Mouse (Mus musculus) kidney, postnatal 14 days (tissue): ENCODE measurements at regions not wholly inside any gene's neighbourhood (a gene's known extent, or its start where the extent isn't known, plus 50 kb on each side); places are given as distances from the start of the nearest gene placed in this dataset.

Experiments
- DNase-seq: peaks from one replicate; pipeline ENCODE4 v3.0.0; 2022; ENCODE audit warnings: mixed read lengths

GRCm38 (mm10) chr3:60138319-60138718, 56.6 kb downstream of the Sucnr1 start:
- DNase-seq: no peak

DNA sequence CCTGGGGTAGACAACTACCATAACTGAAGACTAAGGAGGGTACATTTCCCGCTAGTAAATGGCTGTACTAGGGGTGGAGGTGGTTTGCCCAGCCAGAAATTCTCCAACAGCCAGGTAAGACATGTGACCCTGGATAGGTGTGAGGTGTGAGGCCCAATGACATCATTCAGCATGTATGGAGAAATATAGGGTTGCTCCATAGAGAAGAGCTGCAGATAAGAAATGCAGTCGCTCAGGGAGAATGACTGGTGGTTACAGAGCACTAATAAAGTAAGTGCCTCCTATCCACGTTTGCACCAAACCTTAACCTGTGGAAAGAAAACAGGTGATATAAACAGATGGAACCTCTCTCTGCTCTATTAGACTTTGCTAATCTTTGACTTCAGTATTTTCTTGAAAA, 78.2 kb downstream of the Sucnr1 start:
- no peak for DNase-seq

DNA sequence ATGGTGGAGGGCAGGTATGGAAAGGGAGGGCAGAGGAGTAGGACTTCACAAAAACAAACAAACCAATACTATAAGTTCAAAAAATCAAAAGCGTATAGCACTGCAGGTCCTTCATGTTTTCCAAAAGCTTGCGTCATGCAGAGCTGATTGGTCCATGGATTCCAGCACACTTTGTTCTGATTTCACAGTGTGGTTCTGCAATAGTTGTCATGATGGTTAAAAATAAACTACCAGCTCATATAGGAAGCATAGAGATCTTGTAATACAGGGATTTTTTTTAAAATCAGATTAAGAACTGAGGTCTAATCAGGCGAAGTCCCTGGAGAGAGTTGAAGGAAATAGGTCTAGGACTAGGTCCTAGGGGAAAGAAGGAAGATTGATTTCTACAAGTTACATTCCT, 86.0 kb downstream of the Sucnr1 start:
- no peak for DNase-seq

- no peak for DNase-seq
Observed at GRCm38 (mm10) chr3:60168135-60168926, 86.7 kb downstream of the Sucnr1 start.

- peak; percentile 3 for DNase-seq
Observed at GRCm38 (mm10) chr3:60169606-60170005, 87.9 kb downstream of the Sucnr1 start.

- DNase-seq: no peak
Observed at GRCm38 (mm10) chr3:60184481-60184880, 102.8 kb downstream of the Sucnr1 start.

- DNase-seq: no peak
Observed at GRCm38 (mm10) chr3:60196031-60196430, 114.4 kb downstream of the Sucnr1 start.

DNA sequence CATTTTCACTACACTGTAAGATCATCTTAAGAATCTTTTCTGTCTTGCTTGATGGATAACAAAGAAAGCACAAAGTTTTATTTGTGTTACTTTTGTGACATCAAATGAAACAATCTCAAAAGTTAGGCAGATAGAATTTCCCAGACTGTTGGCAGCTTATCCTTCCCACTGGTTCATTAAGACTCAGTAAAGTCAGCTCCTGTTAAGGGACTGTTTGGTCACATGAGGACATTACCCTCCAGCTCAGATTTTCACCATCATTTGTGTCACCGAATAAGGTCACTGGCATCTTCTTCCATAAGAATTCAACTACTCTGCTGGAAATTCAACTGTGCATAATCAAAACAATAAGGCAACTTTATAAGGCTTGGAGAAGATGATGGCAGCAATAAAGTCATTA, 126.3 kb downstream of the Sucnr1 start:
- DNase-seq: no peak

GRCm38 (mm10) chr3:60218938-60219337, 137.3 kb downstream of the Sucnr1 start:
- no peak for DNase-seq

DNA sequence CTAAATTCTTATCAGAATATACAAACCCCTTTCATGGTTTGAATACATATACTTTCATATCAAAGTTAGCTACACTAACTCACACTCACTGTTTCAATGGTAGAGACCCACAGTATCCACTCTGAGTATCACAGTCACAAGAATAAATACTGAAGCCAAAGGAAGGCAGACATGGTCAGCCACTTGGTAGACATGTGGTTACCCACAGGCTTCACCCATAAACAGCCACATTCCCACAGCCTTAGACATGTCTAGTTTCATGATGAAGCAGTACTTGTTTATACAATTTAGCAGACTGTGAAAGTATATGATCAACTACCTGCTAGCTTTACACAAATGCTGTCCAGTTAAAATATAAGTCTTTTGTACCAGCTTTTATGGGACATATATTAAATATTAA, 159.0 kb downstream of the Sucnr1 start:
- DNase-seq: no peak

DNA sequence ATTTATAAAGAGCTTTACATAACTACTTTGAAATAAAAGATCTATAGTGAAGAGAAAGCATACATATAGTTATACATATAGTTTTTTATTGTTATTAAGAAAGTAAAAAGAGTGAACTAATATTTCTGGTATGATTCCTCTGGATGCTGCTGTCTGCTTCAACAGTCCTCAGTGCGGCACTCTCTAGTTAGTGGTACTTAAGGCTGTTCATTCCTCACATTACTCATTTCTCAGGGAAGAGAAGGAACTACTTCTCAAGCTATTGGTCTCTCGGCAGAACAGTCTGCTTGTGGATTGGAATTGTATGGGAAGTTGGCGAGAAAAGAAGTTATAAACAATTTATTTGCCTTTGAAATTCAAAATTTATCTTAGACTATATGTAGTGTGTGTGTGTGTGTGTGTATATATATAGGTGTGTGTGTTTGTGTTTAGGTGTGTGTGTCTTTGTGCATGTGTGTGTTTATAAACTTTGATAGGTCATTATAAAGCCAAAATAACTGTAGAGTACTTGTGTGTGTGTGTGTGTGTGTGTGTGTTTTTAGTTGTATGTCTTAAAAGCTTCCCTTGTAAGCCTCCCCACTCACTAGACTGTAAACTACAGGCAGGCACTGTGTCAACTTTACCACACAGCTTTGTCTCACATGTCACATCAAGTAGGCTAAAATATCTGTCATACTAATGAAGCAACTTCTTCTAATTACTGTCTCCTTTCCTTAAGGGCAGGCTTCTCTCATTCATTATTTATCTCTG, 185.2 kb downstream of the Sucnr1 start:
- DNase-seq: no peak

GRCm38 (mm10) chr3:60267416-60268174, 185.9 kb downstream of the Sucnr1 start:
- DNase-seq: no peak

- no peak for DNase-seq
Observed at GRCm38 (mm10) chr3:60270463-60270862, 188.8 kb downstream of the Sucnr1 start.

GRCm38 (mm10) chr3:60273744-60274143, 192.1 kb downstream of the Sucnr1 start:
- DNase-seq: no peak

DNA sequence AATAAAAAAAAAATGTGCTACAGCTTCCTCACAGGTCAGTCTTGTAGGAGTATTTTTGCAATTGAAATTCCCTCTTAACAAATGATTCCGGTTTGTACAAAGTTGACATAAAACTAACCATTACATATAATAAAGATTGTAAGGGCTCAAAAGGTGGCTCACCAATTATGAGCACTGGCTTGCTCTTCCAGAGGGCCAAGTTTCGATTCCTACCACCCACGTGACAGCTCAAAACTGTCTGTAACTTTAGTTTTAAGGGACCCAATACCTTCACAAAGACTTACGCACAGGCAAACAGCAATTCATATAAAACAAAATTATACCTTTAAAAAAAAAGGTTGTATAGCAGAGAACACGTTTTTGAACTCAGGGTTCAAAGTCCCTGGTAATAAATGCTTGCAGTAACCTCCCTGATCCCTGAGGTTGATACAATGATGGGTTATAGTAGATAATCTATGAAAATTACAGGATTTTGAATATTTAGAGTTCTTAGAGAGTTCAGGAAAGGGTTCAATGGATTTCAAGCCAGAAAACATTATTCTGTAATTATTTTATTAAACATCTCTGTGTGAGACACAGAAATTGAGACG, 193.7 kb downstream of the Sucnr1 start:
- DNase-seq: no peak

- DNase-seq: no peak
Observed at GRCm38 (mm10) chr3:60277791-60278190, 194.8 kb upstream of the Mbnl1 start.

GRCm38 (mm10) chr3:60281229-60281628, 191.4 kb upstream of the Mbnl1 start:
- DNase-seq: no peak

GRCm38 (mm10) chr3:60281959-60282495, 190.6 kb upstream of the Mbnl1 start:
- DNase-seq: no peak

DNA sequence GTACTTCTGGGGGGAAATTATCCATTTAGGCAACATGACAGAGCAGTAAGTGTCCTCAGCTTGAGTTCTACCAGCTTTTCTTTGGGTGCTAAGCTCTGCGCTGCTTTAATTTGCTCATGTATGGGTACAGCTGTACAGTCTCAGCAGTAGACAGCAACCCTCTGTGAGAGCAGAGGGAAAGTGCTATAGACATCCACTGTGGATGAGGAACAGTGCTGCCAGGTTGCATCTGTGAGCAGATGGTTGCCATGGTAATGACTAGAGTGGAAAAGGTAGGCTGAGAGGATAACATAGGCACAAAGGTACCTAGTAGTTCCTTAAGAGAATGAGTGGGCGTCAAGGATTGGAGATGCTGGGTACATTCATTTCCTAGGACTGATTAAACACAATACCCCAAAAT, 180.5 kb upstream of the Mbnl1 start:
- no peak for DNase-seq

- DNase-seq: no peak
Observed at GRCm38 (mm10) chr3:60292940-60293339, 179.7 kb upstream of the Mbnl1 start.

DNA sequence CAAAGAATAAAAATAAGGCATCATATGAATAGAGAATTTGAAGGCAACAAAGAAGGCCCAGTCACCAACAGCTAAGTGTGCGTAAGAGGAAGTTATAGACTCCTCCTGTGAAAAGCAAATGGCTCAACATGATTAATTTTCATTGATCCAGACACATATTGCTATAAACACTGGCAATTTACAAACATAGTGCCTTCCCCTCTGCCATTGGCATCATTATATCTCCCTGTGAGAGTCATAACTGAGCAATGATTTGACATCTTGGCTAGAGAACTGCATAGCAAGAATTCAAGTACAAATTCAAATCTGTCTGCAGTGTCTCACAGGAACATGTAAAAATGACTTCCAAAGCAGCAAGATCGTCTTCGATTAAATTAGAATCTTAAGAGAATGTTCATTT, 167.2 kb upstream of the Mbnl1 start:
- no peak for DNase-seq

DNA sequence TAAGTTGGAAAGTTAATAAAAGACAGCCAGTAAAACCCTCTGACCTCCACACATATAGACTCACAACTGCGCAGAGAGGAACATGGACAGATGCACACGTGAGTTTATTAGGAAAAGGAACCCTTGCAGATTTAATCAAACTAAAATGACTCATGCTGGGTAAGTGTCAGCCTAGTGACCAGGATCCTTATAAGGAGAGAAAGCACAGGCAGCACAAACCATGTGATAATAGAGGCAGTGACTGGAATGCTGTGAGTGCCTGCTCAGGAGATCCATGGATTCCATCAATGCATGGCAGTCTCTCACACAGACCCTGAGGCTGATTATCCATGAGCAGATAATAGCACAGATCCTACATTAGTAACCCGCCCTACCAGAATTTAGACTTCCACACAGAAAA, 162.2 kb upstream of the Mbnl1 start:
- no peak for DNase-seq

GRCm38 (mm10) chr3:60311178-60311577, 161.5 kb upstream of the Mbnl1 start:
- DNase-seq: no peak
